Mouse (Mus musculus): ENCODE results near the gene Nfic.

The Nfic gene

DNA sequence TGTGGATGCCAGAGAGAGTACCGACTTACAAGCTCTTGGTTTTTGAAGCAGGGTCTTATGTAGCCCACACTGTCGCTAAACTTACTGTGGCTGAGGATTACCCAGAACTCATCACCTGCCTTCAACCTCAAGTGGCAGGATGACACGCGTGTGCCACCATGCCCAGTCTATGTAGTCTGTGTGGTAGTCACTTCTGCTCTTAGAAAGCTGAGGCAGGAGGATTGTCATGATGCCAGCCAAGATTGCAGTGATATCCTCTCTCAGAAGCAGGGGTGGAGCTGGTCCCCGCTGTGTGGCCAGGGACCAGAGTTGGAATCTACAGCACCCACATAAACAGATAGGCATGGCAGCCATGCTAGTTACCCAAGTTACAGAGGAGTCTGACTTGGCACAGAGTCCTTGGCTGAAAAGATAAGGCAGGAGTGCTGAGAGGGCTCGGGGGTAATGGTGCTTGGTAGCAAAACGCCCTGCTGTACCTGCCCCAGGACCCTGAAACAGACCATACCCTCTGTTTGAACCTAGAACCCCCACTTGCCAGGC is 30.1 kb upstream of the Nfic start:
- DNase-seq (ENCODE audit: low spot score in 2 of 2), result no peak

DNA sequence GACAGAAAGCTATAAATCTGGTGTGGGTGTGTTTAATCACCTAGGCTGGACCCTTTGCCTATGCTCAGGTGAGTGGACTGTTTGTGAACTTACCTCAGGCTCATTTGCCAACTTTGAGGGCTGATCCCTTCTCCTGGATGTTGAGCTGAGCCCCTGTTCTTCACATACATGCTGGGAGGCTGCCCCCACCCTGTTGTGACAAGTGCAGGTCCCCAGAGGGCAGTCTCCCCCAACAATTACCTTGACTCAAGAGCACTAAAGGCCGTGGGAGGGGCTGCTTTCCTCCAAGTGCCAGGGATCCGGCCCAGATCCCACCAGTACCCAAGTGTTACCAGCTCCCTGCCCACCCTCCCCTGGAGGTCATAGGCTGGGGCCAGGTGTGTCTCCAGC is 29.6 kb upstream of the Nfic start:
- no peak for DNase-seq (ENCODE audit: low spot score in 2 of 2)

DNA sequence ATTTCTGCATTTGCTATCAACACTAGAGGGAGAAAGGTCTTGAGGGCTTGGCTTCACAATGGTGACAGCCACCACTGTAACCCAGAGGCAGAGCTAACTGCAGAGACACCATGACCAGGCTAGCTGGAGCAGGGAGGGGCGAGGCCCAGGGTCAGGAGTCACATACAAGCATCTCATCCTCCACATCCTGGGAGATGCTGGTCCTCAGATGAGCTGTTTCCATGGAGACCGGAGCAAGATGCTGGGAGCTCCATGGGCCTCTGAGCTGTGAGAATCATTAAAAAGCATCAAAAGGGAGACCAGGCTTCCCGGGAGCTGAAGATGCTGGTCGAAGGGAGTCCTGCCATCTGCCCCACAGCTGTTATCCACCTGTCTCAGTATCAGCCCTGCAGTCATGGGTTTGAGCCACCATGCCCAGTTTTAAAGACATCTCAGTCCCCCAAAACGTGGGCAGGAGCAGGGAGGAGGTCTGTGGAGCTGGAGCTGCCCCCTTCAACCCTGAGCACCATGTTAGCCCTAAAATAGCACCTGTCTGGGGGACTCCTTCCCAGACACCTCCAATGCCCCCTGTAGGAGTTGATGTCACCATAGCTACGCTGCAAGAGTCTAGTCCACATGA is 29.1 kb upstream of the Nfic start:
- no peak for DNase-seq (ENCODE audit: low spot score in 2 of 2)

DNA sequence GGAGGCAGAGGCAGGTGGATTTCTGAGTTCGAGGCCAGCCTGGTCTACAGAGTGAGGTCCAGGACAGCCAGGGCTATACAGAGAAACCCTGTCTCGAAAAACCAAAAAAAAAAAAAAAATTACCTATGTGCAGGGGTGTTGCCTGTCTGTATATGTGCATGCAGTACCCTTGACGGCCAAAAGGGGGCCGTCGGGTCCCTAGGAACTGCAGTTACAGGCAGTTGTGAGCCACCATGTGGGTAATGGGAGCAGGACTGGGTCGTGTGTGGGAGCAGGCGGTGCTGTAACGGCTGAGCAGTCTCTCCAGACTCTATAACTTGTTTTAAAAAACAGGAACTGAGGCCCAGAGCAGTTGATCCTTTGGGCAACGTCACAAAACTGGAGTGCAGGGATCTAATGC is 28.5 kb upstream of the Nfic start:
- DNase-seq (ENCODE audit: low spot score in 2 of 2), result no peak

DNA sequence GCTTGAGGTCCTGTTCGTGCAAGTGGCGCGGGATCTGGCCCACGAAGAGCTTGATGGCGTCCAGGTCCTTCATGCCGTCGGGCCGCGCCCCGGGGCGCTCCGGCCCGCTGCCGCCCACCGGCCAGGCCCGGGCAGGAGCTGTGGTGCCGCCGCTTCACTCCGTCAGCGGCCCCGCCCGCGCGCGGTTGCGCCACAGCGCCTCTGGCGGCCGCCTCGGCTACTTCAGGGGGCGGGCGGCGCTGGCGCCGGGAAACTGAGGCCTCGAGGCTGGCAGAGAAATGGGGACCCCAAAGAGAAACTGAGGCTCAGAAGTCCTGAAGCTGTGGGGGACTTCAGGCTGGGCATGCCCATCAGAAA is 27.1 kb upstream of the Nfic start, which contains the start of gene Celf5:
Celf5 (minus strand) TSS at position 177 of the 357 bp plus-strand sequence.
- peak in 1 of 2 experiments; percentile 34 for DNase-seq (ENCODE audit: low spot score in 2 of 2)

DNA sequence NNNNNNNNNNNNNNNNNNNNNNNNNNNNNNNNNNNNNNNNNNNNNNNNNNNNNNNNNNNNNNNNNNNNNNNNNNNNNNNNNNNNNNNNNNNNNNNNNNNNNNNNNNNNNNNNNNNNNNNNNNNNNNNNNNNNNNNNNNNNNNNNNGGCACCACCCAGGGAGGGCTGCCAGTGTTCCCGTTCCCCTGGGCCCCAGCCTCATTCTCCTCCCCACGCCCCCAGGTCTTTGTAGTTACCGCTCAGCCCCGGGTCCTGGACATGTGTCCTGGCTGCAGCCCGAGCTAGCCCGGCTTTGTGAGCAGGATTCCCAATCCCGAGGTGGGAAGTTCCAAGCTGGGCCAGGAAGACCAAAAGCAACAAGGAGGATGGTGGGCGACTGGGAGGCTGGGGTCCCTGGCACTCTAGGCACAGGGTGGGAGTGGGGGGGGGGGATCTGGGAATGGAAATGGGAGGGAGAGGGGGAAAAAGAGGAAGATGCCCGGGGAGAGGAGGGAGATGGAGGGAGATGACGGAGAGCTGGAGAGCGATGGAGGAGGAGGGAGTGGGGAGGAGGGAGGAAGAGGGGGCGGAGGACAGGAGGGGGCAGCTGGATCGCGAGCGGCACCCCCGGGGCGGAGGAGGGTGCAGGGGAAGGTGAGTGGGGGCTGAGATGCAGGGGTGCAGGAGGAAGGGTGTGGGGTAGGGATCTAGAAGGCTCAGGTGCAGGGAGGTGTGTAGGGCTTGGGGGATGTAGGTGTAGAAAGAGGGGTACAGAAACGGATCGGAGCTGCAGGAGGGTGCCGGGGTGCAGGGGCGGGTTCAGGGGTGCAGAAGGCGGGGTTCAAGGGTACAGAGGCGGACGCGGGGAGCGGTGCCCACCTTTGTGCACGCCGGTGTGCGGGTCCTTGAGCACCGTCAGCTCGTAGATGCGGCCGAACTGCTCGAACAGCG is 26.4 kb upstream of the Nfic start:
- peak in 1 of 2 experiments; percentile 17 for DNase-seq (ENCODE audit: low spot score in 2 of 2)

DNA sequence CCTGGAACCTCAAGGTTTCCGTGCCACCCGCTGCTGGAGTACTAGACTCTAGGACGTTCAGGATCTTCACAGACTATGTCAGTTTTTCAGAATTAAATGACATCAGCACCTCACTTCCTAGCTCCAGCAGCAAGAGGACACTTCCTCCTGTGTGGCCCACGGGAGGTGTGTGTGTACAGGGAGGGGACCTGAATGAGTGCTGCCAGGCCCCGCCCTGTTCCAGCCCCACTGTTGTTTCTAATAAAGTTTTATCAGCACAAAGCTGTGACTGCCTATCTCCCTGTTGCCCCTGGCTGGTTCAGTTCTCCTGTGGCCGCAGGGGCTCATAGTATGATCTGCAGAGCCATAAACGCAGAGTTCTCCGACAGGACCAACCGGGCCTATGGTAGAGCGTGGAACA is 19.0 kb upstream of the Nfic start:
- DNase-seq (ENCODE audit: low spot score in 2 of 2), result no peak

DNA sequence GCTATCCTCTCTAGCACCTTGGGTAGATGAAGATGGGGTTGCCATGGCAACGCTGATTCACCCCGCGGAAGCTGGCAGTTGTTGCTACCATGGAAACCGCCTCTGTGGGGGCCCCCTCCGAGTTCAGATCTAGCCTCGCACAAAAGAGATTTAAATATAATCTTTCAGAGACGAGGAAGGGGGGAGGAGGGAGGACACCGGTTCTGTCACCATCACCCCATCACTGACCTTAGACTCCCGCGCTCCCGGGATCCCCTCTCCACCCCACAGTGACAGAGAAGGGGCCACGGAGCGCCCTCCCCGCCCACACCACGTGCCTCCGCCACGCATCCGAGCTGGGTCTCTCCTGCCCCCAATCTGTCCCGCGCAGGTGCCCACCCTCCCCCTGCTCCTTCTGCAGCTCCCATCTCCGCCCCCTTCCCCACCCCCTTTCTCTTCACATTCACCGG is 17.6 kb upstream of the Nfic start:
- no peak for DNase-seq (ENCODE audit: low spot score in 2 of 2)

DNA sequence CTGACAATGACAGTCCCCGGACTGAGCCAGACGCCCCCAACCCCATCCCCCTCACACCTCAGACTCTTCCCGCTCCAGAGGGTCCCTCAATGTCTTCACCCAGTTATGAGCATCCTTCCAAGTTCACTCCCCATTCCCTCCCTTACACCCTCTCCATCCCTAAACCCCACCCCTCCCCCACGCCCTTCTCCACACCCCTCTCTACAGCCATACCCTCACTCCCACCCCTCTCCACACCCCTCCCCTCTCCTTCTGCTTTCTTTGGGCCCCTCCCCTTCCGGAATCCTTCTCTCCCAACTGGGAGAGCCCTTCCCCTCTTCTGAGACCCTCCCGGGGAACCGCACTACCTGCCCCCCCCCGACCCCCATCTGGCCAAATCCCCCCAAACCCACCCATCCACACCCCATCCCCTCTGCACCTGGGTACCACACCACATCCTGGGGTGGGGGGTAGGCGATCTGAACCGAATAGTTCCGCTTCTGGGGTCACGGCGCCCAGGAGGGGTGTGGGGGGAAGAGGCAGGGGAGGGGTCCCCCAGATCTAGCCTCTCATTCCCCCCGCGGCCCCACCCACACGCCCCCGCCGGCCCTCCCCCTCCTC is 17.1 kb upstream of the Nfic start:
- DNase-seq (ENCODE audit: low spot score in 2 of 2), result no peak

DNA sequence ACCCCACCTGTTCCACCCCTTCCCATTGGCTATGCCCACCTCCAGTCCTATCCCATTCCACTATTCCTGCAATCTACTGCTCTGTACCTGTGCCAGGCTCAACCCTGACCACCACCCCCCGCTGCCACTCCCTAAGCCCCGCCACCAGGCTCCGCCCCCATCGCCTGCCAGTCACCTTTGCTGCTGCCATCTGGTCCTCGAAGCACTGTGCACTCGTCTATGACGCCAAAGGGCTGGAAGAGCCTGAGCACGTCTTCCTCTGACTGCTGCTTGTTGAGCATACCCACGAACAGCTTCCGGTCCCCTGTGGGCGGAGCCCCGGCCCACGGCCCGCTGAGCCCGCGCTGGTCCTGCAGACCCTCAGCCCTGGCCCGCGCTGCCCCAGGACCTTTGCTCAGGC is 15.0 kb upstream of the Nfic start:
- no peak for DNase-seq (ENCODE audit: low spot score in 2 of 2)

DNA sequence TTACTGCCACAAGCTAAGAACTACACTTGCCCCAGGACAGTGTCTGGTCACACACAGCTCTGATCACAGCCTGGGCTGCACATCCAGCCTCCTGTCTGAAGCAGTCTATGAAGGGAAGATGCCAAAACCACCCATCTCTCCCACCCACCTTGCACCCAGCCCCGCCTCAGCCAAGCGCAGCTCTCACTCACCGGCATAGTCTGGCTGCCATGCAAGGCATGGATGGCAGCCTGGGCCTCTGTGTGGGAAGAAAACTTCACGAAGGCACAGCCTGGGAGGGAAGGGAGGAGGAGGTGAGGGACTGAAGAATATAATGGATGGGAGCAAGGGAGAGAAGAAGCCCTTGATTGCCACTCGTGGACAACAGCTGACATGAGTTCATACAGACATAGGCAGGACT is 13.8 kb upstream of the Nfic start:
- DNase-seq (ENCODE audit: low spot score in 2 of 2), result no peak

DNA sequence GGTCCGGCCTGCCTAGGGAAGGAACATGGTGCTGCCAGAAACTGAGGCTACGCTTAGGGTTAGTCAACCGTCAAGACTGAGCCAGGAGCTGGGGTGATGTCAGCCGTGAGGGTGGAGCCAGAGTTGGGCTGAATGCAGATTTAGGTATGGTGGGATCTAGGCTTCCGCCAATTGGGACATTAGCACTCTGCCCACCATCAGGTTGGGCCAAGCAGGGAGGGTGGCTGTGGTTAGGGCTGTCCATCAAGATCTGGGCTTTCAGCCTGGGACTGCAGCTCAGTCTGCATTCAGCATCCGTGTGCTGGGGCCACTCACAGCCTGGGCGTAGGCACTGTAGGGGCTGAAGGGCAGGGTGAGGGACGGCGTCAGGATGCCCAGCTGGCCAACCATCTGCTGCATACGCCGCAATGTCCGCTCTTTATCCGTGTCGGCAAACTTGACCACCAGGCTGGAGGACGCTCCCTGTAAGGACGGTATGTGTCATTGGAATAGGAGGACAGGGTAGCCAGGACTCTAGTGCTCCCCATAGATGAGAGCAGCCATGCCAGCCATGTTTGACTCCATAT is 12.3 kb upstream of the Nfic start:
- DNase-seq (ENCODE audit: low spot score in 2 of 2), result no peak

DNA sequence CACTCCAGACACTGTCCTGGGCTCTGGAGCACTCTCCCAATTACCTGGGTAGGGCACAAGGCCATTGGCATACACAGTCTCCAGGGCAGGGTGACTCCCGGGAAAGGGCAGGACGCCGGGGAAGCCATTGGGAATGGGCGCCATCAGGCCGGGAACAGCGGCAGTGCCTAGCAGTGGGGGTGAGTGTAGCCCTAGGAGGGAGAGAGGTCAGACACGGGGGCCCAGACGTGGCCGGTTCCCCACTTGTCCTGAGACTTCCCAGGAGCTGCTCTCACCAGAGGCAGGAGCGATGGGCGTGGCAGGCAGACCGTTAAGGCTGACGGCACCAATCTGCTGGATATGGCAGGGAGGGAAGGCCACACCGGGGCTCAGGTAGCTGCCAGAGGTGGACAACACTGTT is 11.4 kb upstream of the Nfic start:
- no peak for DNase-seq (ENCODE audit: low spot score in 2 of 2)

DNA sequence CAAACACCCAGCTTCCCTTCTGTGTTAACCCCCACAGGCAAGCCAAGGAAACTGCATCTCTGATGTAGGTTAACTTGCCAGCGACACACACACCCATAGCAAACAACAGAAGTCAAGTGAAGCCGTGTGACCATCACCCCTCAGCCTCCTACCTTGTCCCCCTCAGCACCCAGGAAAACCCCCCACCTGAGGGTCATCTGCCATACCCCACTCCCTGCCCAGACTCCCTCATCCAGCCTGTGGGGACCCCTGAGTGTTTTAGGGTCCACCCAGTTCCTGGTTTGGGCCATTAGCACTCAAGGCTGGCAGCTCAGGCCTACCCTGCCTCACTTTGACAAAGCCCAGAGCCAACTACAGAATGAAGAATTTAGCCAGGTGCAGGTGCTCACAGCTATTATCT is 10.6 kb upstream of the Nfic start:
- DNase-seq (ENCODE audit: low spot score in 2 of 2), result peak in 1 of 2 experiments; percentile 53

DNA sequence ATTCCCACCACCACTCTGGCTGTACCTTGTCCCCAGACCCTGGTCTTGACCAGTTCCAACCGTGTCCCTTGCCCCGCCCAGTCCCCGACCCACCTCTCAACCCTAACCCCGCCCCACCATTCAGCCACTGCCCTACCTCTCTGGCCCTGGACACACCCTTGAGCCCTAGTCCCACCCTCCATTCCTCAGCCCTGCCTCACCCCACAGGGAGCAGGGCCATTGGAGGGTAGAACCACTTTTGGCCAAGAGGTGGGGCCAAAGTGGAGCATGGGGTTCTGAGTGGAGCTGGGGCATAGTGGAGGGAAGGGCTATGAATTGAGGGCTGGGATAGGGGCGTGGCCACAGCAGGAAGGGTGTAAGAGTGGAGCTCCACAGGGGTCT is 9.8 kb upstream of the Nfic start:
- peak in 1 of 2 experiments; percentile 59 for DNase-seq (ENCODE audit: low spot score in 2 of 2)

DNA sequence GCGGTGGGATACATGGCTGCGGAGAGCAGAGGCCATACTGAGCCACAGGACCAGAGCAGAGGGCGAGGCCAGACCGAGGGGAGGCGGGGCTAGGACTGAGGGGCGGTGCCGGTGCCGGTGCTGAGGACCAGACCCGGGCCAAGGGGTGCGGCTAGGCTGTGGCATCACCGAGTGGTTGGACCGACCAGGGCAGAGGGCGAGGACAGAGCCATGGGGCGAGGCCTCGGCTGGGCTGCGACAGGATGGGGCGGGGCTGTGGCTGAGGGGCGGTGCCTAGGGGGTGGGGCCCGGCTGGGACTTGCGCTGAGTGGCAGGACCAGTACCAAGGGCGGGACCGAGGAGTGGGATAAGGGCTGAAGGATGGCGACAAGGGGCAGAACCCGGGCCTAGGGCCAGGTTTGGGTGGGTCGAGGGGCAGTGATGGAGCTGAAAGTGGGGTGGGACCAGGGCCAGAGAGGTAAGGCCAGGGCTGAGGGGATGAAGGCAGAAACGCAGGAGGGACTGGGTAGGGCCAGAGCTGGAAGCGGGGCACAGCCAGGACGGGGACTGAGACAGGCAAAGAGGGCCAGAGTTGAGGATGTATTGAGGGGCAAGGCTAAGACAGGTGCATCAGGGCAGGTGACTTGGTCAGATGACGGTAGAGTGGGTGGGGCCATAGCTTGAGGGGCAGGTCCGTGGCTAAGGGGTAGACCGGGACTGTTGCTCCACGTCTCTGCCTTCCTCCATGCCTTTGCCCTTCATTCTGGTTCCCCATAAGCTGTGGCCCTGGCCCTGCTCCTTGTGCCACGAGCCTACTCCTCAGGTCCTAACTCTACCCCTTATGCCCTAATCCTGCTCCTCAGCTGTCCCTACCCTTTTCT is 9.2 kb upstream of the Nfic start:
- peak in 1 of 2 experiments; percentile 67 for DNase-seq (ENCODE audit: low spot score in 2 of 2)

DNA sequence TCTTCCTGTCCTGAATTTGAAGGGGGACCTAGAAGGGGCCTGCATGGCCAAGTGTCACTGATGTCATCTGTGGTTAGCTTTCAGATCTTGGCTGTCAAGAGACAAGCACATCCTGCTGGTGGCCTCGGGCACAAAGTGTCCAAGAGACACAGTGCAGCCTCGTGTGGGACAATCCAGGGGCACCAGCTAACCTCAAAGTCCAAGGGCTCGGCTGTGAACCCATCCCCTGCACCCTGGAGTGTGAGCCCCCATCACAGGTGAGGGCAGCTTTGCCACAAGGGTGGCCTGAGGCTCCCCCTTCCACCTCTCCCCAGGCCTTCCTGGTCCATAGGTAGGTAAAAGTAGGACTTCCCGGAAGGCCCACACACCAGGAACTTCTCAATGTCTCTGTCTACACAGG is 8.1 kb upstream of the Nfic start:
- no peak for DNase-seq (ENCODE audit: low spot score in 2 of 2)

DNA sequence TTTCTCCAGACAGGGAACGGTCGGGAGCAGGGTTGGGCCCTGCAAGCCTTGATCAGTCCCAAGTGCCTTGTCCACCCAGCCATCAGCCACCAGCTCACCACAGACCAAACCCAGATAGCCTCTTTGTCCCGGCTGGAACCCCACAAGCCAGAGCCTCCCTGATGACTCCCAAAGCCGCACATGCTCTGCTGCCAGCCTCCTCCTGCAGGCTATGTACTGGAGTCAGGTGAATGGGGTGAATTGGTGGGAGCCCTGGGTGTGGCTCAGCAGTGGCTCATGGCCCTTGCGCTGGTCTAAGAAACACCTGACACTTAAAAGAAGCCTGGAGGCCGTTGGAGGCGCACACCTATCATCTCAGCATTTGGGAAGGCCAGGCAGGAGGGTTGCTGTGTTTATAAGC is 7.5 kb upstream of the Nfic start:
- peak in 1 of 2 experiments; percentile 56 for DNase-seq (ENCODE audit: low spot score in 2 of 2)

DNA sequence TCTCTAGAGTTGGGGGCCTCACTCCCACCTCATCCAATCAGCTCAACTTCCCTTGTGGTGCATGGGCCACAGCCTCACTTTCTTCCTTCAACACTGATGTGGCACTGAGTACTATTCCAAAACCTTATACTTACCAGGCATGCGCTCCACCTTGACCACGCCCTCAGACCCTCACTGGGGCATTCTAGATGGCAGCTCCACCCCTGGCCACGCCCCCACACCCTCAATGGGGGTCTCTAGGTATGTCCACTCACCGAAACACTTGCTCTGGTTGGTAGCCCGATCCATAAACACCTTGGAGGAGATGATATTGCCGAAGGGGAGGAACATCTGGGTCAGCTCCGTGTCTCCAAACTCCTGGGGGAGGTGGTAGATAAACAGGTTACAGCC is 7.0 kb upstream of the Nfic start:
- DNase-seq (ENCODE audit: low spot score in 2 of 2), result no peak

DNA sequence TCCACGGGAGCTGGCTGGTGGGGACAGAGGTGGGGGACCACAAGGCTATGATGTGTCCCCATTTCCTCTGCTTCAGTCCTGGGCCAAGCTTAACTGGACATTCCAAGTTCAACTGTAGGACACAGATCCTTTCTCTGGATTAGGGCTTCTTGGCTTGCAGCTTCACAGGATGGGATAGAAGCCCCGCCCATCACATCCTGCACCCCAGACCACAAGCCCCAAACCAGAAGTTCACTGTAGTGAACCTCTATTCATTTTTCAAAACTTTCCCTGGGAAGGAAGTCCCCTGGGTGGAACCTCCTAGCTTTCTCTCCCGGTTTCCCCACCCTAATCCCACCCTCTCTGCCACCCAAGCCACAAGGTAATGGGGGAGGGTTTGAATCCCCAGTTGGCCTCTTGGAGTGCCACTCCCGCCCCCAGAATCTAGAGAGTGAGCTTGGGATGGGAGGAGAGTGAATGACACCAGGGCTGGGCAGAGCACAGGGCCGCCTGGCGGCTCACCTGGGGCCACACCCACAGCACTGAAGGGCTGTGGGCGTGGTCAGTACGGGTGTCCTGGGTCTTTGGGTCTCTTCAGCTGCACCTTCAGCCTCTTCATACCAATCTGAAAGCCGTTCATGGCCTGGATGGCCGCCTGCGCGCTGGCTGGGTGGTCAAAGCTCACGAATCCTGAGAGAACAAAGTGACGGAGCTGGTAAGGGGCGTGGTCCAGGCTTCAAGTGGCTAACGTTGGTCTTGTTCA is 6.4 kb upstream of the Nfic start:
- no peak for DNase-seq (ENCODE audit: low spot score in 2 of 2)

DNA sequence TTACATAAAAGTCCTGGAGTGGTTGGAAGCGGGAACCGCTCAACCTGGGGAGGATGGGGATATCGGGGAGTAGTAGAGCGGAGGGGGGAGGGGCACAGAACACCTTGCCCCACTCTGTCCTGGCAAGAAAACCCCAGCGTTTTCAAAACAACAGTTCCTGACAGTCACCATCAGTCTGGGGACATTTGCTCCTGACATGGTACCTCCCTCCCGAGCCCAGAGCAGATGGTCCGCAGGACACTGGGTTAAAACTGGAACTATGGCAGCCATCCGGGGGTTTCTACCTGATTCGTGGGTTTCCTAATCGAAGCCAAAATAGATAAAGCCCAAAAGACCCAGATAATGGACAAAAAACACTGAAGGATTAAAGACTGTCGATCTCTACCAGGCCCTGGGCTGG is 5.5 kb upstream of the Nfic start:
- DNase-seq (ENCODE audit: low spot score in 2 of 2), result no peak
